Mouse (Mus musculus) embryonic fibroblast, embryonic 13.5 days (primary cell): ENCODE measurements around the gene Anxa9.

ENCODE experiments used
- CTCF ChIP-seq: IDR thresholded peaks from 2 replicates; pipeline ENCODE4 v1.5.1; 2011; ENCODE audit warnings: mild to moderate bottlenecking, control low read depth, low read length, moderate library complexity, borderline replicate concordance; ENCODE audit not compliant: insufficient read depth
- POLR2A ChIP-seq: IDR thresholded peaks from 2 replicates; pipeline ENCODE4 v1.6.1; 2011; ENCODE audit warnings: low read depth, mild to moderate bottlenecking, control low read depth, low read length, moderate library complexity

DNA sequence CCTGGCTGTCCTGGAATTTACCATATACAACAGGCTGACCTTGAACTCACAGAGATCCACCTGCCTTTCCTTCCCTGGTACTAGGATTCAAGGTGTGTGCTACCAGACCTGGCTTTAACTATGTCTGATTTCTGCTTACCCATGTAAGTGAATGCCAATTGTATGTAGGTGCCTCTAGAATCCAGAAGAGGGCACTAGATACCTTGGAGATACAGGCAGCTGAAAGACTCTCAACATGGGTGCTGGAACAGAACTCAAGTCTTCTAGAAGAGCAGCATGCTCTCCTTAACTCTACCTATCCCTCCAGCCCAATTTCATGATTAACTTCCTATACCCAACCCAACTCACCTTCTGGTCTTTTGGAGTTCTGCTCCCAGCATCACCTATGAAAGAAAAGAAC lies 42.5 kb upstream of the Anxa9 start:
- TF ChIP-seq POLR2A (no peak), CTCF (no peak)
